Mouse (Mus musculus) telencephalon, adult 2 months (tissue): ENCODE results near the gene Vsig1.

Experiments
- DNase-seq: peaks from one replicate; pipeline ENCODE4 v3.0.0-alpha.2; 2011; ENCODE audit warnings: low read depth, low spot score

The Vsig1 gene

GRCm38 (mm10) chrX:140907360-140907759, at the start of gene Vsig1:
Gene Vsig1, plus strand, starts transcription at chrX:140907608.
- DNase-seq: no peak

GRCm38 (mm10) chrX:140862760-140863159, 44.6 kb upstream of the Vsig1 start:
- DNase-seq: no peak

GRCm38 (mm10) chrX:140863431-140863830, 44.0 kb upstream of the Vsig1 start:
- no peak for DNase-seq

- DNase-seq: no peak
Observed at GRCm38 (mm10) chrX:140887193-140887592, 20.2 kb upstream of the Vsig1 start.

GRCm38 (mm10) chrX:140891796-140892195, 15.6 kb upstream of the Vsig1 start:
- DNase-seq: peak; percentile 35

GRCm38 (mm10) chrX:140903487-140903886, 3.9 kb upstream of the Vsig1 start:
- DNase-seq: no peak

- DNase-seq: peak; percentile 21
Observed at GRCm38 (mm10) chrX:140921321-140921720, 13.9 kb downstream of the Vsig1 start.

GRCm38 (mm10) chrX:140932066-140932465, 24.7 kb downstream of the Vsig1 start:
- DNase-seq: peak; percentile 5

GRCm38 (mm10) chrX:140933263-140933662, 25.9 kb downstream of the Vsig1 start:
- DNase-seq: no peak

- no peak for DNase-seq
Observed at GRCm38 (mm10) chrX:140936271-140936670, 28.9 kb downstream of the Vsig1 start.

GRCm38 (mm10) chrX:140953618-140954017, 46.2 kb downstream of the Vsig1 start:
- no peak for DNase-seq

- DNase-seq: peak; percentile 96
Observed at GRCm38 (mm10) chrX:140956272-140956940, 49.0 kb downstream of the Vsig1 start, which contains the start of the genes Psmd10 and Atg4a. Gene Psmd10, minus strand, starts transcription at chrX:140956728. Gene Atg4a, plus strand, starts transcription at chrX:140956907.

- no peak for DNase-seq
Observed at GRCm38 (mm10) chrX:140956959-140957358, 49.6 kb downstream of the Vsig1 start.

- DNase-seq: no peak
Observed at GRCm38 (mm10) chrX:140978943-140979342, 71.5 kb downstream of the Vsig1 start.

GRCm38 (mm10) chrX:140979546-140979945, 72.1 kb downstream of the Vsig1 start:
- peak; percentile 54 for DNase-seq

GRCm38 (mm10) chrX:140980163-140980562, 72.8 kb downstream of the Vsig1 start:
- DNase-seq: no peak

GRCm38 (mm10) chrX:140983206-140983960, 76.0 kb downstream of the Vsig1 start:
- no peak for DNase-seq

- DNase-seq: no peak
Observed at GRCm38 (mm10) chrX:140984795-140985194, 77.4 kb downstream of the Vsig1 start.

GRCm38 (mm10) chrX:140985256-140985655, 77.8 kb downstream of the Vsig1 start:
- DNase-seq: no peak
